Mouse (Mus musculus): ENCODE results near the gene Myo9b. TPM values are rescaled to one million over a fixed set of nuclear protein-coding genes. Genes with fewer than 3 reads are reported as not detected.
A peak's percentile ranks its signal among the peaks of the same experiment; 100 is the strongest.

The Myo9b gene
- total RNA-seq, 2 experiments from 2014 or later = 12.7 to 15.0 TPM

DNA sequence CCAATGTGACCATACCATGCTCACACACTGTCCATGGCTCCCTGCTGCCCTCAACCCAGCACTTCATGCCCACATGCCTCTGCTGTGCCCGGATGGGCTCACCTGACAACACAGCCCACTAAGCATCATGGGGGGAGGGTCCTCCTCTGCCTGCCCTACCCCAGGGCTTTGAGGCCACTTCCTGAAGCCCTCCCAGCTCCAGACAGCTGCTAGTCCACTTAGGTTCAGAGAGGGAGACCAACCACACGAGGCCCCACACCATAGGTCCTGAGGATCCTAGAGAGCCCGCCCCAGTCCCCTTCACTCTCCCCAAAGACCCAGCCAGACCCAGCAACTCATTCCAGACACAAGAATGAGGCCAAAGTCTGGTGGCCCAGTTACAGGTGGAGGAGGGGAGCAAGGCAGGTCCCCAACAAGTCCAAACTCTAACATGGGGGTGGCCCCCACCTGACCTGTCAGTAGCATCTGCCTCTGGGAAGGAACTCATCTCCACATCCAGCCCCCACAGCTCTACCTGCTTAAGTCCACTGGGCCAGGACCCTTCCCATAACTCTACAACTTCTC, 107.1 kb downstream of the Myo9b start:
- no peak for DNase-seq

GRCm38 (mm10) chr8:71380178-71381171, 108.0 kb downstream of the Myo9b start:
- intact Hi-C loops (cut with DNase I; ENCODE audit: low total_unique reads) = no loop called here

More for the DNA sequence above, 107.1 kb downstream of the Myo9b start:
- intact Hi-C loops (cut with DNase I; ENCODE audit: low total_unique reads) = loop anchor here (10.0 kb wide), 1 partner anchor 85 kb away; the partner anchor contains the start of genes Abhd8, Dda1 and Mrpl34

GRCm38 (mm10) chr8:71381421-71381970, 109.0 kb downstream of the Myo9b start, which contains the start of gene Nr2f6:
Gene Nr2f6 (minus strand): TSS chr8:71381960.
- DNase-seq = peak; percentile 75
- intact Hi-C loops (cut with DNase I; ENCODE audit: low total_unique reads) = no loop called here

More at GRCm38 (mm10) chr8:71380178-71381171, 108.0 kb downstream of the Myo9b start:
- DNase-seq = no peak

DNA sequence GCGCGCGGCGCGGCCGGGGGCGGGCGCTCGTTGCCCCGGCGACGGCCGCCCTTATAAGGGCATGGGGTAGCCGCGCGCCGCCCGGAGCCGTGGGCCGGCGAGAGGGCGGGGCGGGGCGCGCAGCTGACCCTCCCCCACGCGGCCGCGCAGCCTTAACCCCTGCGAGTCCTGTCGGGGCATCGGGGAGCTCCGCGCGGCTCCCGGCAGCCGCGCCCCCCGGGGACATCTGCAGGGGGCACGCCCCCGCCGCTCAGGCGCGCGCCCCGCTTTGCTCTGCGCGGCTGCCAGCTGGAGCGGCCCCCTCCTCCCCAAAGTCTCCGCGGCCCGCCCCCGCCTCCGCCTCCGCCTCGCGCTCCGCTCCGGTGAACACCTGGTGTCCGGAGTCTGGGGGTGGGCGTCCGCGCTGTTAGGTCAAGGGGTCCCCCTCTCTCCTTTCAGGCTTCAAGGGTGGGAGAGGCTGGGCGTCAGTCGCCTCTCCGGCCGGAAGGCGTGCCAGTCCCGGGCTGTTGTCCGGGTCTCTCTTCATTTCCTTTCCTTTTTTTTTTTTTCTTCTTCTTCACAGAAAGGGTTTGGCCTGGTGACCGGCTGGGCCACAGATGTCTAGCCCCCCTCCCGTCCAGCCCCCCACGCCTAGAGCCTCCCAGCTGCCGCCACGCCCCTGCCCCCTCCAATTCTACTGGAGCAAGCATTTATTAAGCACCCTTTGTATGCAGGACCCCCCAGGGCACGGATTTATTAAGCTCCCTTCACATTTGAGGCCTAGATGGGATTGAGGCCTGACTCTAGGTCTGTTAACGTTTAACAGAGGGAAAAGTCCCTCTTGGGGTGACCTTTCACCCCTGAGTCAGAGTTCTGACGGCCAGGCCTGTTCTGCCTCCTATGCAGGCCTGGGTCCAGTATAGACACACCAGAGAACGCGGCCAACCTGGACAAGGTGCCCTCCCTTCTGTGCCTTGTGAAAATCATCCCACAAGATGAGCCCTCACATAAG, 109.8 kb downstream of the Myo9b start:
- peak; percentile 90 for DNase-seq
- intact Hi-C loops (cut with DNase I; ENCODE audit: low total_unique reads) = no loop called here

- no peak for DNase-seq
- intact Hi-C loops (cut with DNase I; ENCODE audit: low total_unique reads) = no loop called here
These were observed 110.9 kb downstream of the Myo9b start for GRCm38 (mm10) chr8:71383396-71383795.

- DNase-seq = no peak
- intact Hi-C loops (cut with DNase I; ENCODE audit: low total_unique reads) = no loop called here
These were observed 111.3 kb downstream of the Myo9b start for GRCm38 (mm10) chr8:71383860-71384259.

- DNase-seq = no peak
- intact Hi-C loops (cut with DNase I; ENCODE audit: low total_unique reads) = no loop called here
These were observed 112.8 kb downstream of the Myo9b start for GRCm38 (mm10) chr8:71385212-71385835.

GRCm38 (mm10) chr8:71388267-71388666, 115.8 kb downstream of the Myo9b start:
- intact Hi-C loops (cut with DNase I; ENCODE audit: low total_unique reads) = no loop called here
- DNase-seq = no peak

GRCm38 (mm10) chr8:71391696-71392095, 119.2 kb downstream of the Myo9b start:
- intact Hi-C loops (cut with DNase I; ENCODE audit: low total_unique reads) = no loop called here
- DNase-seq = no peak

DNA sequence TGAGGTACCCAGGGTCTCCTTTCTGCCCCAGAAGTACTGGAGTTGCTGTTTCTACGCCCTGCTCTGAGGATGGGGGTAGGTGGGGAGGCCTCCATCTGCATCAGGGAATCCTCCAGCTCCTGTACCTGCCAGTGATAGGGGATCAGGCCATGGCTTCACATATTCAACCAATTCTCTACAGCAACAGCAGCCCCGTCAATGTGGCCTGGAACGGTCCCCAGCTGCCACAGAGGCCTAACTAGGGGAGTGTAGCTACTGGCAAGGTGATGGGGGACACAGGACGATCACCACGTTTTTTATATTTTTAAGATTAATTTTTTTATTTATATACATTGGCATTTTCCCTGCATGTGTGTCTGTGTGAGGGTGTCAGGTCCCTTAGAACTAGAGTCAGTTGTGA, 119.9 kb downstream of the Myo9b start:
- DNase-seq = no peak

GRCm38 (mm10) chr8:71392871-71393270, 120.4 kb downstream of the Myo9b start:
- no peak for DNase-seq
- intact Hi-C loops (cut with DNase I; ENCODE audit: low total_unique reads) = no loop called here

More for the DNA sequence above, 119.9 kb downstream of the Myo9b start:
- intact Hi-C loops (cut with DNase I; ENCODE audit: low total_unique reads) = no loop called here

DNA sequence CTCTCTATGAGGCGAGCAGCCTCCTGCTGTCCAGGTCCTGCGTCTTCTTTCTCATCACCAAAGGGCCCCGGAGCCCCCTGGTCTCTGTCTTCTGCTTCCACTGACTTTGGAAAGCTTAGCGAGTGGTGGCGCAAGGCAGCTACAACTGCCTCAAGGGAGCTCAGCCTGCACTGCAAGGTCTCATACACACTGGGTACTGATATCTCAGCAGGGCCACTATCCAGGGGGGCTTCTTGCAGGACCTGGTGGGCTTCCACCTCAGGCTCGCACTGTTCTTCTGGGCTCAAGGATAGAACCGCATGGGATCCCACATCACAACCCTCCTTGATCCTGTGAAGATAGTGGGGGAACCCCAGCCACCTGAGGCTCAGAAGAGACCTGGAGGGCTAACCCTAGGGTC, 122.0 kb downstream of the Myo9b start:
- intact Hi-C loops (cut with DNase I; ENCODE audit: low total_unique reads) = no loop called here
- no peak for DNase-seq

- no peak for DNase-seq
- intact Hi-C loops (cut with DNase I; ENCODE audit: low total_unique reads) = no loop called here
These were observed 122.6 kb downstream of the Myo9b start for GRCm38 (mm10) chr8:71395071-71395470.

GRCm38 (mm10) chr8:71395629-71396028, 123.1 kb downstream of the Myo9b start, which contains the start of gene Ushbp1:
Gene Ushbp1 (minus strand): TSS chr8:71395802.
- intact Hi-C loops (cut with DNase I; ENCODE audit: low total_unique reads) = no loop called here
- DNase-seq = no peak

GRCm38 (mm10) chr8:71396639-71397305, 124.3 kb downstream of the Myo9b start, which contains the start of gene Babam1:
Gene Babam1 (plus strand): TSS chr8:71396861.
- DNase-seq = peak; percentile 92
- intact Hi-C loops (cut with DNase I; ENCODE audit: low total_unique reads) = no loop called here

DNA sequence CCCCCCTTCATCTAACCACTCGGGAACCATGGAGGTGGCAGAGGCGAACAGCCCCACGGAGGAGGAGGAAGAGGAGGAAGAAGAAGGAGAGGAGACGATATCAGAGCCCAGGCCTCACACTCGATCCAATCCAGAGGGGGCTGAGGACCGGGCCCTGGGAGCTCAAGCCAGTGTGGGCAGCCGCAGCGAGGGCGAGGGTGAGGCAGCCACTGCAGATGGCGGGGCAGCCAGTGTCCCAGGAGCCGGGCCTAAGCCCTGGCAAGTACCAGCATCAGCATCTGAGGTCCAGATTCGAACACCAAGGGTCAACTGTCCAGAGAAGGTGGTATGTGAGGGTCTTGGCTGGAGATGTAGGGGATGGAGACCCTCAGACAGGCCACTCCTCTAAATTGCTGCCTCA, 125.2 kb downstream of the Myo9b start:
- intact Hi-C loops (cut with DNase I; ENCODE audit: low total_unique reads) = no loop called here
- DNase-seq = no peak

DNA sequence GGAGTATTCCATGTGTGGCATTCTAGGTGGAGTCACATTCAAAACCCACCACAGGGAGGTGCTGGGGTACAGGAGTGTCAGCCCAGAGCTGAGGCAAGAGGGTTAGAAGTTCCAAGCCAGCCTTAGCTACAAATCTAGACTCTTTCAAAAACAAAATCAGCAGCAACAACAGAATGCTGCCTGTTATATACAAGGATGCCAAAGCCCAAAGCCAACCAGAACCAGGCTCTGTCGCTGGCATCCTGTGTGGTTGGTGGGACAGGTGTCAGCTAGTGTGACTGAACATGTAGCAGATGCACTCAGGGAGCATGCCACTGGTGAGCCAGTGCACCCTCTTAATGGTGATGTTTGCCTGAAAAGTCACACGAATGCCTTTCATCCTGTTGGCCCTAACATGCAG, 128.3 kb downstream of the Myo9b start:
- no peak for DNase-seq
- intact Hi-C loops (cut with DNase I; ENCODE audit: low total_unique reads) = no loop called here

- DNase-seq = no peak
- intact Hi-C loops (cut with DNase I; ENCODE audit: low total_unique reads) = no loop called here
These were observed 128.9 kb downstream of the Myo9b start for GRCm38 (mm10) chr8:71401454-71401853.

All from gastrocnemius, postnatal 14 days (tissue).